Mouse (Mus musculus) stomach, embryonic 15.5 days (tissue): Measurements from ENCODE around the gene Prpf3. TPM values are rescaled to one million over a fixed set of nuclear protein-coding genes. Genes with fewer than 3 reads are reported as not detected.

ENCODE experiments used
- ATAC-seq: fragments of 200-750 bp; cut with Nextera tagmentation; 2 replicates; pipeline ENCODE4 v1.8.0; 2017; ENCODE audit warnings: low read depth, moderate number of reproducible peaks, moderate TSS enrichment; ENCODE audit not compliant: insufficient read depth, low FRiP score
- H3K27ac ChIP-seq: fragments of 300-500 bp; sonication (generic); 2 replicates; pipeline ENCODE4 v1.5.1; 2015; ENCODE audit warnings: mild to moderate bottlenecking, inconsistent platforms
- H3K27me3 ChIP-seq: fragments of 300-500 bp; sonication (generic); replicated peaks from 2 replicates; pipeline ENCODE4 v1.6.1; 2015; ENCODE audit warnings: inconsistent platforms
- H3K36me3 ChIP-seq: fragments of 300-500 bp; sonication (generic); 2 replicates; pipeline ENCODE4 v1.6.1; 2015; ENCODE audit warnings: inconsistent platforms
- H3K4me1 ChIP-seq: fragments of 300-500 bp; sonication (generic); 2 replicates; pipeline ENCODE4 v1.6.1; 2015; ENCODE audit warnings: inconsistent platforms
- H3K4me2 ChIP-seq: fragments of 300-500 bp; sonication (generic); 2 replicates; pipeline ENCODE4 v1.6.1; 2015; ENCODE audit warnings: mild to moderate bottlenecking, inconsistent platforms
- H3K4me3 ChIP-seq: fragments of 300-500 bp; sonication (generic); replicated peaks from 2 replicates; pipeline ENCODE4 v1.5.1; 2015; ENCODE audit warnings: inconsistent platforms
- H3K9ac ChIP-seq: fragments of 300-500 bp; sonication (generic); 2 replicates; pipeline ENCODE4 v1.6.1; 2015; ENCODE audit warnings: inconsistent platforms
- H3K9me3 ChIP-seq: fragments of 300-500 bp; sonication (generic); 2 replicates; pipeline ENCODE4 v1.6.1; 2016; ENCODE audit warnings: inconsistent platforms
- WGBS: fragments of 180-500 bp; shearing (Covaris S2); methylation state at CpG from one replicate; pipeline ENCODE4 v1.1.7; 2015; 5-methylcytosine and 5-hydroxymethylcytosine counted together
- polyA plus RNA-seq: library from polyadenylated mRNA; unstranded; fragments of >200 nt; fragmentation: Nextera tagmentation; extraction: Ambion mirVana; gene quantifications from 2 replicates; pipeline ENCODE4 v1.2.1, GENCODE M21; 2015

Prpf3 gene
- polyA plus RNA-seq, 1 experiment from 2014 or later, result 44.7 TPM

GRCm38 (mm10) chr3:95893126-95893525 is 37.4 kb upstream of the Prpf3 start:
- Histone ChIP-seq H3K4me3 (peak overlapping the region; percentile 65), H3K4me2 (peak overlapping the region; percentile 61), H3K9ac (no peak overlapping the region), H3K36me3 (no peaks in the 10 kb centered on the region), H3K9me3 (no peaks in the 10 kb centered on the region), H3K4me1 (peaks cover 22% of the 10 kb centered on the region), H3K27me3 (no peaks in the 10 kb centered on the region), H3K27ac (peak overlapping the region; percentile 83)
- ATAC-seq, result no peak
- WGBS, result 17% methylated on average over 7 of the region's 7 CpGs

- Histone ChIP-seq H3K27ac (peak overlapping the region; percentile 86), H3K27me3 (no peaks in the 10 kb centered on the region), H3K9me3 (no peaks in the 10 kb centered on the region), H3K4me1 (peaks cover 22% of the 10 kb centered on the region), H3K4me2 (peak overlapping the region; percentile 50), H3K9ac (no peak overlapping the region), H3K36me3 (no peaks in the 10 kb centered on the region), H3K4me3 (peak overlapping the region; percentile 35)
- WGBS, result 32% methylated on average over 11 of the region's 11 CpGs
- no peak for ATAC-seq
Measured at GRCm38 (mm10) chr3:95892066-95893052, 36.7 kb upstream of the Prpf3 start.

GRCm38 (mm10) chr3:95891211-95892065 is 35.8 kb upstream of the Prpf3 start, which contains the start of gene BC028528:
TSS of gene BC028528 (minus strand) at chr3:95892005.
- no peaks in the 10 kb centered on the region for H3K9me3 ChIP-seq
- no peaks in the 10 kb centered on the region for H3K36me3 ChIP-seq
- ATAC-seq, result no peak
- H3K4me1 ChIP-seq, result peaks cover 22% of the 10 kb centered on the region
- 17% methylated on average over 12 of the region's 12 CpGs for WGBS
- no peaks in the 10 kb centered on the region for H3K27me3 ChIP-seq
- H3K4me2 ChIP-seq, result peak within 1 kb of the TSS; percentile 50
- peak within 1 kb of the TSS; percentile 14; the same call in 1 of the 2 replicates for H3K9ac ChIP-seq
- H3K27ac ChIP-seq, result peak within 1 kb of the TSS; percentile 86
- H3K4me3 ChIP-seq, result peak within 1 kb of the TSS; percentile 35

GRCm38 (mm10) chr3:95889664-95890063 is 34.0 kb upstream of the Prpf3 start:
- H3K9ac ChIP-seq, result no peak overlapping the region
- H3K4me3 ChIP-seq, result no peak overlapping the region
- ATAC-seq, result no peak
- no peak overlapping the region for H3K4me2 ChIP-seq
- peaks cover 22% of the 10 kb centered on the region for H3K4me1 ChIP-seq
- H3K27ac ChIP-seq, result no peak overlapping the region
- no peaks in the 10 kb centered on the region for H3K36me3 ChIP-seq
- 78% methylated on average over 3 of the region's 3 CpGs for WGBS
- no peaks in the 10 kb centered on the region for H3K27me3 ChIP-seq
- no peaks in the 10 kb centered on the region for H3K9me3 ChIP-seq

- Histone ChIP-seq H3K27me3 (no peaks in the 10 kb centered on the region), H3K9me3 (no peaks in the 10 kb centered on the region), H3K4me3 (no peak overlapping the region), H3K4me2 (no peak overlapping the region), H3K27ac (no peak overlapping the region), H3K9ac (no peak overlapping the region), H3K4me1 (peaks cover 21% of the 10 kb centered on the region), H3K36me3 (no peaks in the 10 kb centered on the region)
- ATAC-seq, result no peak
- WGBS, result 79% methylated on average over 4 of the region's 4 CpGs
Measured at GRCm38 (mm10) chr3:95887596-95887995, 31.9 kb upstream of the Prpf3 start.

- WGBS, result 75% methylated on average over 5 of the region's 5 CpGs
- Histone ChIP-seq H3K4me1 (peaks cover 11% of the 10 kb centered on the region; the same call in 1 of the 2 replicates), H3K4me2 (no peak overlapping the region), H3K27me3 (no peaks in the 10 kb centered on the region), H3K4me3 (no peak overlapping the region), H3K9me3 (no peaks in the 10 kb centered on the region), H3K9ac (no peak overlapping the region), H3K27ac (0 out of 2 replicates have a peak overlapping the region, but pooled peaks have one; percentile 11), H3K36me3 (no peaks in the 10 kb centered on the region)
- no peak for ATAC-seq
Measured at GRCm38 (mm10) chr3:95884400-95884799, 28.7 kb upstream of the Prpf3 start.

- Histone ChIP-seq H3K4me2 (peak overlapping the region; percentile 98), H3K27ac (peak overlapping the region; percentile 31; the same call in 1 of the 2 replicates), H3K4me3 (peak overlapping the region; percentile 51), H3K36me3 (no peaks in the 10 kb centered on the region), H3K27me3 (no peaks in the 10 kb centered on the region), H3K4me1 (peaks cover 11% of the 10 kb centered on the region; the same call in 1 of the 2 replicates), H3K9me3 (no peaks in the 10 kb centered on the region), H3K9ac (peak overlapping the region; percentile 24; the same call in 1 of the 2 replicates)
- 2% methylated on average over 24 of the region's 24 CpGs for WGBS
- no peak for ATAC-seq
Measured at GRCm38 (mm10) chr3:95882816-95883425, 27.2 kb upstream of the Prpf3 start.

- Histone ChIP-seq H3K4me3 (peak within 1 kb of the TSS; percentile 51), H3K9me3 (no peaks in the 10 kb centered on the region), H3K9ac (peak within 1 kb of the TSS; percentile 24; the same call in 1 of the 2 replicates), H3K36me3 (no peaks in the 10 kb centered on the region), H3K27ac (peak within 1 kb of the TSS; percentile 31; the same call in 1 of the 2 replicates), H3K4me1 (peaks cover 11% of the 10 kb centered on the region; the same call in 1 of the 2 replicates), H3K27me3 (no peaks in the 10 kb centered on the region), H3K4me2 (peak within 1 kb of the TSS; percentile 98)
- ATAC-seq, result peak; percentile 98
- under 1% methylated on average over 65 of the region's 66 CpGs for WGBS
Measured at GRCm38 (mm10) chr3:95881979-95882815, 26.5 kb upstream of the Prpf3 start, which contains the start of gene Ciart. TSS of gene Ciart (minus strand) at chr3:95882251.

- 85% methylated on average over 4 of the region's 4 CpGs for WGBS
- peaks cover 11% of the 10 kb centered on the region; the same call in 1 of the 2 replicates for H3K4me1 ChIP-seq
- H3K9me3 ChIP-seq, result no peaks in the 10 kb centered on the region
- H3K27me3 ChIP-seq, result no peaks in the 10 kb centered on the region
- H3K4me2 ChIP-seq, result no peak overlapping the region
- no peak for ATAC-seq
- no peaks in the 10 kb centered on the region for H3K36me3 ChIP-seq
- no peak overlapping the region for H3K27ac ChIP-seq
- H3K4me3 ChIP-seq, result no peak overlapping the region
- no peak overlapping the region for H3K9ac ChIP-seq
Measured at GRCm38 (mm10) chr3:95879063-95879462, 23.4 kb upstream of the Prpf3 start.

GRCm38 (mm10) chr3:95872048-95872447 is 16.4 kb upstream of the Prpf3 start:
- Histone ChIP-seq H3K27me3 (no peaks in the 10 kb centered on the region), H3K9ac (peak overlapping the region; percentile 69; the same call in 1 of the 2 replicates), H3K4me2 (peak overlapping the region; percentile 61), H3K27ac (peak overlapping the region; percentile 22; the same call in 1 of the 2 replicates), H3K4me3 (peak overlapping the region; percentile 70), H3K9me3 (no peaks in the 10 kb centered on the region), H3K4me1 (peaks cover 6% of the 10 kb centered on the region; the same call in 1 of the 2 replicates), H3K36me3 (peaks cover 6% of the 10 kb centered on the region; the same call in 1 of the 2 replicates)
- ATAC-seq, result no peak
- 75% methylated on average over 7 of the region's 7 CpGs for WGBS
